ENCODE assay signal across 8 mouse cellular contexts in genomic region chr6:91116244-91117145, GRCm38 (mm10). TPM values are rescaled to one million over a fixed set of nuclear protein-coding genes. Genes with fewer than 3 reads are reported as not detected.
DNase-seq lines count a peak whose midpoint lies in the region; ATAC-seq lines count a peak whose summit lies in the region.

Gene Nup210 (minus strand): TSS chr6:91116829.

- ATAC-seq in common myeloid progenitor, adult 5-6 weeks (replicated peaks; ENCODE audit: low read depth, poor library complexity, severe bottlenecking) = peak; percentile 92

- H3K4me1 ChIP-seq in megakaryocyte, embryonic 14.5 days = peaks cover 54% of the 10 kb centered on the region

- H3K36me3 ChIP-seq in megakaryocyte, embryonic 14.5 days (replicated peaks; ENCODE audit: low read length) = peaks cover 6% of the 10 kb centered on the region

- H3K9me3 ChIP-seq in megakaryocyte, embryonic 14.5 days = peaks cover 7% of the 10 kb centered on the region

- peak; percentile 85 for DNase-seq in WW6 (ENCODE audit: low read depth, low spot score)
- peak; percentile 88 to 93 for DNase-seq in gastrocnemius, adult 8-10 months (ENCODE audit: low spot score in 2 of 2)
- peak; percentile 33 for DNase-seq in hindlimb bud, embryonic 11.5 days (ENCODE audit: extremely low spot score, low read depth, low spot score)
- DNase-seq in left cerebral cortex, adult 8-10 months (ENCODE audit: low spot score in 2 of 2) = peak; percentile 87 to 96
- peak; percentile 98 for DNase-seq in right cerebral cortex, postnatal 10 days (ENCODE audit: low spot score in 2 of 2)
- peak; percentile 89 for DNase-seq in urinary bladder, postnatal 25 days (ENCODE audit: low spot score)

- no peaks in the 10 kb centered on the region for H3K27me3 ChIP-seq in megakaryocyte, embryonic 14.5 days (replicated peaks)

- H3K4me3 ChIP-seq in megakaryocyte, embryonic 14.5 days (replicated peaks) = peak within 1 kb of the TSS; percentile 94

RNA-seq across cellular contexts. Expression of gene Nup210, which starts in this region (rescaled TPM):
- 133 and 208 TPM in 2 replicates for total RNA-seq in common myeloid progenitor, adult 5-6 weeks (2017)
- total RNA-seq in gastrocnemius, adult 8-10 months (2022) = 10 to 100 TPM; 20.1 to 27.6 (median 21.6) TPM
- total RNA-seq in left cerebral cortex, adult 8-10 months (2022) = 10 to 100 TPM; 24.6 to 28.2 (median 26.7) TPM
- polyA plus RNA-seq in megakaryocyte, embryonic 14.5 days (2012; ENCODE audit: insufficient read depth, low replicate concordance) = 17.0 and 30.7 TPM in 2 replicates

Comparison
In these comparisons a context has a peak if more than half of its experiments do, and no peak if none do; other contexts are left out.
1. Peak in every context shown above with its lines: DNase-seq, ATAC-seq and H3K4me3 ChIP-seq.
2. DNase-seq: peak in every context shown above with its lines; median percentile 98 in right cerebral cortex, postnatal 10 days; 92 in left cerebral cortex, adult 8-10 months; 90 in gastrocnemius, adult 8-10 months; 89 in urinary bladder, postnatal 25 days; 85 in WW6; 33 in hindlimb bud, embryonic 11.5 days.